Mouse (Mus musculus) olfactory bulb, adult 2 months (tissue): ENCODE measurements around the gene Igsf21.

Source experiments
- CTCF ChIP-seq: fragments of 200-500 bp; IDR thresholded peaks from 2 replicates; pipeline ENCODE4 v1.5.1; 2012; ENCODE audit warnings: low read depth, mild to moderate bottlenecking, low read length, moderate library complexity; ENCODE audit not compliant: insufficient read depth
- POLR2A ChIP-seq: fragments of 200-500 bp; IDR thresholded peaks from 2 replicates; pipeline ENCODE4 v1.6.1; 2012; ENCODE audit warnings: mild to moderate bottlenecking, low read depth, low read length, moderate library complexity; ENCODE audit not compliant: insufficient read depth

DNA sequence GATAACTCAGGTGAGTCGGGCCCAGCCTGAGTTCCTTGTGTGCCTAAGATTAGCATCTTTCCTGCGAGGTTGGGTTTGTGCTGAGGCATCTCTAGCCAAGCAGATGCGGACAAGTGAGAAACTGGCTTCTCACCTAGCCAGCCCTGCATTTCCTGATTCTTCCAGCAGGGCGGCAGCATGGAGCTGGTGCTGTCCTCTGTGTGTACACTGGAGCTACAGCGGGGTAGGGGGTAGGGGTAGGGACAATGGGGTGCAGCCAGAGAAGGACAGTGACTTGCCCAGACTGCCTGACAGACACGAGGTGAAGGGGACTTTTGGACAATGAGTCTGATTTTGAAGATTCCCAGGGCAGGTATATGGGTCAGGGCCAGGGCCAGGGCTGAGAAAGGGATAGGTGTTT, 131.5 kb downstream of the Igsf21 start:
- TF ChIP-seq CTCF (no peak), POLR2A (no peak)
